Mouse (Mus musculus) monocyte, adult 5-6 weeks (primary cell): ENCODE results near the gene Ramac. TPM values are rescaled to one million over a fixed set of nuclear protein-coding genes. Genes with fewer than 3 reads are reported as not detected.
A peak's percentile ranks its signal among the peaks of the same experiment; 100 is the strongest.

Source experiments
- ATAC-seq: fragments of 153-309, 156-312 bp; replicated peaks from 2 replicates; pipeline ENCODE4 v1.8.0; 2017; ENCODE audit warnings: mild to moderate bottlenecking; ENCODE audit not compliant: low TSS enrichment, insufficient number of reproducible peaks, severe bottlenecking, poor library complexity, low FRiP score
- total RNA-seq: library from RNA; stranded (forward); fragments of 200-1000, 200-491, 200-594 nt; gene quantifications from 3 replicates; pipeline ENCODE4 v1.2.3, GENCODE M21; 2017

Gene Ramac
- 111 to 183 TPM (median 145 TPM) in 3 replicates for total RNA-seq

- peak; percentile 96 for ATAC-seq
Observed at GRCm38 (mm10) chr7:81762180-81763109, at the start of gene Ramac. Gene Ramac (plus strand): TSS chr7:81762925.

GRCm38 (mm10) chr7:81718657-81719056 lies 44.1 kb upstream of the Ramac start:
- ATAC-seq, result no peak

- ATAC-seq, result no peak
Observed at GRCm38 (mm10) chr7:81719216-81719661, 43.5 kb upstream of the Ramac start.

- no peak for ATAC-seq
Observed at GRCm38 (mm10) chr7:81721271-81721670, 41.5 kb upstream of the Ramac start.

GRCm38 (mm10) chr7:81723851-81724250 lies 38.9 kb upstream of the Ramac start:
- ATAC-seq, result no peak

GRCm38 (mm10) chr7:81725986-81726727 lies 36.6 kb upstream of the Ramac start:
- ATAC-seq, result no peak

- ATAC-seq, result no peak
Observed at GRCm38 (mm10) chr7:81726728-81727005, 36.1 kb upstream of the Ramac start.

- ATAC-seq, result no peak
Observed at GRCm38 (mm10) chr7:81727716-81728115, 35.0 kb upstream of the Ramac start.

- no peak for ATAC-seq
Observed at GRCm38 (mm10) chr7:81729787-81730186, 32.9 kb upstream of the Ramac start.

GRCm38 (mm10) chr7:81731181-81731651 lies 31.5 kb upstream of the Ramac start:
- ATAC-seq, result no peak

- ATAC-seq, result no peak
Observed at GRCm38 (mm10) chr7:81732183-81733089, 30.3 kb upstream of the Ramac start.

GRCm38 (mm10) chr7:81735300-81736048 lies 27.3 kb upstream of the Ramac start:
- no peak for ATAC-seq

- no peak for ATAC-seq
Observed at GRCm38 (mm10) chr7:81738720-81739385, 23.9 kb upstream of the Ramac start.

- ATAC-seq, result no peak
Observed at GRCm38 (mm10) chr7:81740010-81740409, 22.7 kb upstream of the Ramac start.

- ATAC-seq, result no peak
Observed at GRCm38 (mm10) chr7:81744145-81744544, 18.6 kb upstream of the Ramac start.

GRCm38 (mm10) chr7:81747956-81748355 lies 14.8 kb upstream of the Ramac start:
- no peak for ATAC-seq

- ATAC-seq, result peak; percentile 55
Observed at GRCm38 (mm10) chr7:81763110-81763845, 553 bp downstream of the Ramac start.
